Mouse (Mus musculus) B cell, adult 2 months (primary cell): ENCODE results near the gene Csf2rb.
"Not testable (repeated sequence)": the region's sequence is repeated elsewhere in the genome, so short reads cannot be mapped to it uniquely, and the experiment has no call there.

Source experiments
- DNase-seq, 2 experiments: peaks; one replicate each; pipeline ENCODE4 v3.0.0; 2022

Csf2rb gene

DNA sequence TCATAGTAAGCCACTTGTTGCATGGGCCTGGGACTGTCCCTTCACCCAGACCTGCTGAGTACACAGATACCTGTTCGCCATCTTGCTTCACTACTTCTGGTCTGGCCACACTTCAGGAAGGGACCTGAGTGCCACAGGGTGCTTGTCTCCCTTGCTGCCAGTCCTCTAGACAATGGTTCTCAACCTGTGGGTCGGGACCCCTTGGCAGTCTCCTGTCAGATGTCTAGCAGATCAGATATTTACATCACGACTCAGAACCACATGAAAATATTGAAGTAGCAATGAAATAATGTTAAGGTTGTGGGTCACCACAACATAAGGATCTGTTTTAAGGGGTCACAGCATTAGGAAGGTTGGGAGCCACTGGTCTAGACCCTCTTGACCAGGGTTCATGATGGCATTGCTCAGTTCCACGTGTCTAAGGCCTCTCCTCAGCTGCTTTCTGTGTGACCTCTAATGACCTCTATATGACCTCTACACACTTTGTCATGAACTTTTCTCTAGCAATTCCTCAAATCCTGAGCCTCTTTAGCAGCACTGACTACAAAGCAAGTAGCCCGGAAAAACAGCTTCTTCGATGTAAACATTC is 2.3 kb downstream of the Csf2rb start:
- not testable (repeated sequence) for DNase-seq

DNA sequence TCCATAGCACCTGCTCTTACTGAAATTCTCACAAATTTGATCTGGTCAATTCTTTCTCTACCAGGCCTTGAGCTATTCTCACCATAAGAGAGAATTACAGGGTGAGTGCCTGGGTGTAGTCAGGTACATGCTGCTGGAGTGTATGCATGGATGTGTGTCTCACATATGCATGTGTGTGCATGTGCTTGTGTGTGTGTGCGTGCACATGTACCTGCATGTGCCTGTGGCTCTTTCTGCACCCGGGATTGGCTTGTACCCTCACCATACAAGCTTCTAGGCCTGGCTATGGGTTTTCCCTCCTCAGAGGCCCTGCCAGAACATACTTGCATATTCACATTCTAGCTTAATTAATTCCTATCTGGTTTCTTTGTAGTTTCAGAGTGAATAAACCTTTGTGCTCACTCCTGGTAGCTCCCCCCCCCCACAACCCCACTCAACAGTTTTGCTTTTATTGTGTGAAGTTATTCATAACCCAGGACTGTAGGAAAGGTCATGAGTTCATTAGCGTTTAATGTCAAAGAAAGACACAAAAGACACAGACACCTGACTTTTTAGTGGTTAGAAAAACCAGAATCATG is 3.1 kb downstream of the Csf2rb start:
- no peak for DNase-seq

DNA sequence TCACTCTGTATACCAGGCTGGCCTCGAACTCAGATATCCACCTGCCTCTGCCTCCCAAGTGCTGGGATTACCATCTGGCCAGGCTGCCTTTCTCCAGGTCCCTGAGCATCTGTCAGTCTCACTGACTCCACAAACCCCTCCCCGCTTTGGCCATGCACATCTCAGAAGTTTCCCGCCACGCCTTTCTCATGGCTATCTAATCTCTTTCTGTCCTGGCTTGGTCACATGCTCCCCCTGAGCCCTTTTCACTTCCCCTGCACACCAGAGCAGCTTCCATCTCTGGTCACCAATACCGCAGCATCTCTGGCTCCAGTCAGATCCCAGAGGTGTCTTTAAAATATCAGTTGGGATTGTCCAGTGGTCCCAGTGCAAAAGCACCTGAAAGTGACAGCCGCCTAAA is 4.4 kb downstream of the Csf2rb start:
- not testable (repeated sequence) for DNase-seq

DNA sequence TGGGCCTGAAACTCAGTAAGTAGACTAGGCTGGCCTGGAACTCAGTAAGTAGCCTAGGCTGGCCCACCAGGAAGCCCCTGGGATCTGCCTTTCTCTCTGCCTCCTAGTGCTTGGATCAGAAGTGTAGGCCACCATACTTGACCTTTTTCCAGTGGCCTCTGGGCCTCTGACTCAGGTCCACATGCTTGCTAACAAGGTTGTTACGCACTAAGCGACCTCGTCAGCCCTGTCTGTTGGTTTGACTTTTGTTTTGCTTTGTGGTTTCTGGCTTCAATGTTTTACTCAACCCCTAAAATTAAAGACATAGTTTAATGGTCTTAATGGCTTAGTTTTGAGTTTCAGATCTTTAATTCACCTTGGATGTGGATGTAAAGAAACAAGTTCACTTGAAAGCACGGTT is 5.2 kb downstream of the Csf2rb start:
- DNase-seq, result no peak

DNA sequence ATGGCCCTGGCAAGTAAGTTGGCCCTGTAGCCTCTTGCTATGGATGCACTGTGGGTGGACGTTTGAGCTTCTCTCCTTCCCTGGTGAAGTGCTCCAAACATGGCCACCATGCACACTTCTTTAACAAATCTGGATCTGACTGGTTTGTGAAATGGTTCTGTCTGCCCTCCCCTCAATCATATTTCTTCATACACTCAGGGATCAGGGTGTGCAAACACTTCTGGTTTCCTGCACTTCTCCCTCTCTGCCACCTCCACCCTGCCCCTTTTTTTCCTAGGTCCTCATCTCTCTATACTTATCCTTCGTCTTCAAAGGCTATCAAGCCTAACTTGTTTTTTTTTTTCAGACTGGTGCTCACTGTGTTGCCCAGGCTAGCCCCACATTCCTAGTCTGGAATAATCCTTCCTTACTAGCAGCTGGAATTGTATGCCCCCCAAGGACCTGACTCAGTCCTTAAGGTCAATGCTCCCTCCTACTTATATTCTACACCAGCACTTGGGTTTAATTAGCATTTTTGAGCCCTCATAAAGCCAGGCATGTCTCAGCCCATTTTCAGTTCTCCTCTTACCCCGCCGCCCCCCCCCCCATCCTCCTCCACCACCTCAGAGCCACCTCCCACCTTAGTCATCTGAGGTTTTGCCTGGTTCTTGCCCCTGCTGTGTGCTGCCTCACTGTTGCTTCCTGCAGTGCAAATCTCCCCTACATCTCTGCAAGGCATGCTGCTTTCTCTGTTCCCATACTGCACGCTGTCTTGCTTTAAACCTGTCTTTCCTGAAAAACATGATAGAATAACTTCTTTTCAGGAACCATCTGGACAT is 6.2 kb downstream of the Csf2rb start:
- DNase-seq, result peak in 1 of 2 experiments; percentile 14

DNA sequence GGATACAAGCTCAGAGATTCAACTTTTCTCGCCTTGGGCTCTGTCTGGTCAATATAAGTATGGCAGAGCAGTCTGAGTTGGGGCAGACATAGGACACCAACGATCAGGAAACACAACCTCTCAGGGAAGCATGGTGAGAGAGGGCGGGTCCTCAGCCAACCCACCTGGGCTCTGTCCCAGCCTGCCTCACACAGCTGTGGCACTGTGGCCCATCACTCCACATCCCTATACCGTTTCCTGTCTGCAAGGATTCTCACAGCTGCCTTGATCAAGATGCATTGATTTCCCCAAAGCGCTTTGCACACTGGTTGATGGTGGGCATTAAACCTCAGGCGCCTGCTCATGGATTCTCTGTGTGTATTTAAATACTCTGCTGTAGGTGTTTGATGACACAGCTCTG is 7.4 kb downstream of the Csf2rb start:
- DNase-seq, result no peak

DNA sequence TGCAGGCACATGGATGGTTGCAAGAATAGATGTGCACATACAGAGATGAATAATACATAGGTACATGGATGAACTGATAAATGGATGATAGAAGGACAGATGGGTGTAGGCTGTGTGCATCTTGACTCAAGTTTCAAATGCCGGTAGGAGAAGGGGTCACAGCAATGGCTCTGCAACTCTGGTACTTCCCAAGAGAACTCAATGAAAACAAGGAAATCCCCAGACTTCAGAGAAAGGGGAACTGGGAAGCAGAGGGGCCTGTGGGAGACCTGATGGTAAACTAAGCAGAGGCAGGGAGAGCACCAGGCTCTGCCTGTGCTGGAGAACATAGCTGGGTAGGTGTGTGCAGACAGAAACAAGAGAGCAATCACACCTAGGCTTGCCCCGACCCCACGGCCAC is 8.8 kb downstream of the Csf2rb start:
- no peak for DNase-seq

DNA sequence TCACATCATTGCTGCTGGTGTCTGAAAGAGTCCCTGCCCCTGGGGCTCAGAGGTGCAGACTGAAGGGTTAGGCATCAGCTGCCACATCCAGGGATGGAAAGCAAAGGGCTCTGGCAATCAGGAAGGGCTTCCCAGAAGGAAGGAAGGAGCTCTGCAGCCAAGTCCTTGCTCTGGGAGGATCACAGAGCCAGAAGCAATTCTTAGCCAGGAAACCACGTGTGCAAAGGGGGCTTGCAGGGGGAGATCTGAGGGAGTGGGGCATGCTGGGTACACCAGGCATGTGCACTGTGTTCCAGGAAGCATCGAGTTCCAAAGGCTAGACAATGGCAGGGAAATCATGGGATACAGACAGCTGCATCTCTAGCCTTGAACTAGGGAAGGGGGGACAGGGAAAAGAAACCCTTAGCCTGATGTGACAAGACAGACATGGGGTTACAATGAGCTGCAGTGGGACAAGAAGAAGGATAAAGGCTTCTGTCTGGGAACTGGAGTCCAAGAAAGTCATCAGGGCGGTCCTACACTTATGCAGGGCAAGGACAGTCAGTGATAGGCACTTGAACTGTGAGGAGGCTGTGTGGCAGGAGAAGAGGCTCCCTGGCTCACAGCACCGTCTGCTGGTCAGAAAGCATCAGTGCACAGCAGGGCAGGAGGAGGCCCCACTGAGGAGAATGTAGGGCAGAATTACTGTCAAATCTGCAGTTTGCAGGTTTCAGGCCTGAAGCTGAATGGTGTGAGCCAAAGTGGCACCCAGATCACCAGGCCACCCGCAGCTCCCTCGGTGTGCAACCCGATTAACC is 14.3 kb downstream of the Csf2rb start:
- DNase-seq, result peak; percentile 58 to 64

DNA sequence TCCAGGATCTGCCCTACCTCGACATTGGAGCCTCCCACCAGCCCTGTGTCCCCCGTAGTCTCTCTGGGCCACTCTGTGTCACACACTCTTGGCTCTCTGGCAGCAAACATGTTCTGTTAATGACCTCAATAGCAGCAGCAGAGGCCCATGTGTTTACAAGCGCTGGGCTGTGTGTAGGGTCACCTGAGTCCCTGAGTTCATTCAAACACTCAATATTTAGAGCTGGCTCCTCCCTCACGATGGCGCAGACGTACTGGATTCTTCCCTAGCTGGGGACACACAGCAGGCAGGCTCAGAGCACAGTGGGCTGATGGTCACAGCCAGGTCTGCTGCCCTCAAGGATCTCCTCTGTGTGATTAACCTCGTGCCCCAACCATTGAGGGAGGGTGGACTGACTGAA is 15.4 kb downstream of the Csf2rb start:
- DNase-seq, result not testable (repeated sequence)

DNA sequence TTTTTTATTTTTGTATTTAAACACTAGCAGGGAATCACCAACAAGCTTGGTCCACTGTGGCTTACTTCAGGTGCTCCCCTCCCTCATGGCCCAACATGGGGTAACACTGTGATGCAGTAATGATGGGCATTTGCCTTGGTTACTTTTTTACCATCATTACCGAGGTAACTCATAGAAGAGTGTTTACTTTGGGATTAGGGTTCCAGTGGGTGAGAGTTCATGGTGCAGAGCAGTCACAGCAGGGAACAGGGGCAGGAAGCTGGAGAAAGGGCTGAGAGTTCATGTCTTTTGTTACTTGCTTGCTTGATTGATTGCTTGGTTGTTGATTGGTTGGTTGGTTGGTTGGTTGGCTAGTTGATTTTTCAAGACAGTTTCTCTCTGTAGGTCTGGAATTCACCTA is 18.1 kb downstream of the Csf2rb start:
- no peak for DNase-seq

DNA sequence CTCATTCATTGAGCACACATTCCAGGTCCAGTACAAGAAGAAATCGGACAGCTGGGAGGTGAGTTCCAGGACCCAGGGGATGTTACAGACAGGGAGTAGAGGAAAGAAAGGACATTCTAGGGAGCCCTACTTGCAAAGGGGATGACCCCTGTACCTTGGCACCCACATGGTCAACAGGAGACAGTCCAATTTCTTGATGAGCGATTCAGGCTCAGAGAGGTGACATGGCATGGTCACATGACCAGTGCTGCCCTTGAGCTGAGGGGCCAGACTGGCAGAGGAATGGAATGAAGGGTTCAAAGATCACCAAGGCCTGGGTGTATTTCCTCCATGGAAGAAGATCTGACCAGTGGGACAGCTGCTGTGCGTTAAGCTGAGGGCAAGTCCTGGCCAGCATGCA is 19.0 kb downstream of the Csf2rb start:
- DNase-seq, result no peak

DNA sequence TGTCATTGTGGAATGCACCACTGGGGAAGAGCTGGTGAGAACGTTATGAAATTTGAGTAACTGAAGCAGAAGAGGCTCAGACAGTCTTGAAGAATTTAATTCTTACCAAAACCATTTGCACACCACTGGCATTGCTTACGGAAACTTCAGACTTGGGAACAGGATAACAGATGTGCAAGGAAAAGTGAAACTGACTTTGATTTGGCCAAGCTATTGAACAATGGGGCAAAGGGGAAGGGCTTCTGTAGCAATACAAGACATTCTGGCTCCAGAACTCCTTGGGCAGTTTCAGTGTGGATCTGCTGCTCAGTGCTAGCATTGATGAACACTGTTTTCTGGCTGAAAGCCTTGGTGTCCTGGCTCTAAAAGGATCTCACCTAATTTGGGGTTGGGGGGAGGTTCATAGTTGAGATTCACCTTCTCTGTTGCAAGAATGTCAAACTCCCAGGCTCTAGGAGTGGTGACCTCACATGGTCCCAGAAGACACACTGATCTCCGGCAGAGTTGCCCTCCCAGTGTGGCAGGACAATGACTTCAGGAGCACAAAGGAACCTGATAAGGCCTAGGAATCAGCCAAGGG is 26.1 kb downstream of the Csf2rb start:
- DNase-seq, result no peak

DNA sequence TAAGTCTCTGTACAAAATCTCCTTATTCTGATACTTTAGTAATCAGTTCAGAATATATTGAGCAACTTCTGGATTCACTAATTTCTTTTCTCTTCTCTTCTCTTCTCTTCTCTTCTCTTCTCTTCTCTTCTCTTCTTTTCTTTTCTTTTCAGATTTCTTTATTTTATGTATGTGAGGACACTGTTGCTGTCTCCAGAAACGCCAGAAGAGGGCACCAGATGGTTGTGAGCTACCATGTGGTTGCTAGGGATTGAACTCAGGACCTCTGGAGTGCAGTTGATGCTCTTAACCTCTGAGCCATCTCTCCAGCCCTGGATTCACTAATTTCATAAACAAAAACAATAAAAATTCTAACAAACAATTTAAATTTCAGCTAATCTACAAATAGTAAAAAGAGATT is 29.4 kb downstream of the Csf2rb start:
- peak; percentile 37 to 51 for DNase-seq

DNA sequence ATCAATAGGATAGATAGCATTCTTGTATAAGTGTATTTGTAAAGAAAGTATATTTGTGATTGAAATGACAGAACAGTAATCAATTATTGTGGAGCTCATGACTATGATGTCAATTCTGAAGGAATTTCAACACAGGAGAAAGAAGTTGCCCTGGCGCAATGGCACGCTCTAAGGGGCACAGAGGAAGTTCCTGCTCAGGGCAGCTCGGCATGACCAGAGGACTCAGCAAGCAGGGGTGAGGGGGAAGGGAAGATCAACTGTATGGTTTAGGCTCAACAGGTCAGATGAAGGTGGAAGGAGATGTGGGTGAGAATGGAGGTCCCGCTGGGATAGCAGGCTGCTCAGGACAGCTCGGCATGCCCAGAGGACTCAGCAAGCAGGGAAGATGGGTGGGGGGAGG is 30.0 kb downstream of the Csf2rb start:
- no peak for DNase-seq

DNA sequence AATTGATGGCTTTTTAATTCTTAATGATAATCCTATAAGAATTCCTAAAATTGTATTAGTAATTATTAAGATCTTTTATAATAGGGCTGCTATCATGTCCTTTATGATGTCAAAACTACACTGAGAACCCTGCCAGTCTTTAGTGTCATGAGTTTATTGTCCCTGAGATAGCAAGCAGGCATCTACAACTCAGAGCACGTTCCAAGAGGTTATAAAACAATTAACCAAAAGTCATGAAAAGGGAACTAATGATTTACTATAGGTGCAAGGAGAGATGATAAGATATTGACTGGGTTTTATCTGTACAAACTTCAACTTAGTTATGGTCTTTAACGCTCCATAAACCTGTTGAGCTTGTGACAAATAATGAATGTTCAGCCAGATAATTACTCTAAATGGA is 40.4 kb downstream of the Csf2rb start:
- no peak for DNase-seq

DNA sequence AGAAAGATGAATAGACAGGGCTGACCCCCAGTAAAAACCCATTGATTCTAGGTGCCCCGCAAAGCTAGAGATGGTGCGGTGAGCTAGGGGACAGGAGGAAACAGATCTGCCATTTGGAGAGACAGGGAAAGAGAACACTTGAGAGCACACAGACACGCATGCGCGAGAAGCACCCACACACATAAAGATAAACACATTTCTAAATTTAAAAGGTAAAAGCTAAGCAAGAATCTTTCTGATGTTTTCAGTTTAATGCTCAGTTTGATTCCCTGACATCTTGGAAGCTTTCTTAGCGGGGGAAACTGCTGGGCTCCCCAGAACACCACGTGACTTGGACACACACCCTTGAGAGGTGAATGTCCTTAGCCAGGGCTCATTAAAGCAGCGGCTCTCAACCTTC is 41.3 kb downstream of the Csf2rb start:
- no peak for DNase-seq

DNA sequence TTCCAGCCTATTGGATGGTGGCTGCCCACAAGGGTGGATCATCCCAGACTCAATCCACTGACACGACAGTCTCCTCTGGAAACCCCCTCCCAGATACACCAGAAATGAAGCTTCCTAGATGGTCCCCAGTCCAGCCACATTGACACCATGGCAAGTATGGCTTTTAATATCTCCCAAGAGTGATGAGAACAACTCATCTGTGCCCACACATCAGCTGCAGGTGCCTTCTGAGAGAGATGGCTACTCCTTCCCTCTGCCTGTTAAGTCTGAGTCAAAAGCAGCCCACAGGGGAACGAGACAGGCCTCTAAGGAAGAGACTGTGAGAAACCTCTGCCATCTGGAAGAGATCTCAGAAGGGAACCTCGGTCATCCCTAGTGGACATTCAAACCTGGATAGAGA is 42.3 kb downstream of the Csf2rb start:
- no peak for DNase-seq

DNA sequence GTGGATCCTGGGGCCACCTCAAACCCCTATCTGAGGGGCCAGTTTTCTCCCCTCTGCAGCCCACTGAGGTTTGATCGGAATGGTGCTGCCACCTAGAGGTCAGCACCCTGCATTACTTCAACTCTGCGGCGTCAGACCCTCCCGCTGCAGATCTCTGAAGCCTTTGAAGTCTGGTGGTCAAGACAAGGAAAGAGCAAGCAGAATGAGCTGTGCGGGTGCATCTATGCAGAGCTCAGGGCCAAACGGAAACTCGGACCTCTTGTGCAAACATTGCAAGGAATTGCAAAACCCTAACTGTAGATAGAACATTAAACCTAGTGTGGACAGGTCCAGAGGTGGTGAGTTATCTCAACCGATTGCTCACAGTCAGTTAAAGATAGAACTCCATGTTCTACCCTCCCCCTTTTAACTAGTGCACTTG is 43.4 kb downstream of the Csf2rb start:
- peak; percentile 71 to 74 for DNase-seq

DNA sequence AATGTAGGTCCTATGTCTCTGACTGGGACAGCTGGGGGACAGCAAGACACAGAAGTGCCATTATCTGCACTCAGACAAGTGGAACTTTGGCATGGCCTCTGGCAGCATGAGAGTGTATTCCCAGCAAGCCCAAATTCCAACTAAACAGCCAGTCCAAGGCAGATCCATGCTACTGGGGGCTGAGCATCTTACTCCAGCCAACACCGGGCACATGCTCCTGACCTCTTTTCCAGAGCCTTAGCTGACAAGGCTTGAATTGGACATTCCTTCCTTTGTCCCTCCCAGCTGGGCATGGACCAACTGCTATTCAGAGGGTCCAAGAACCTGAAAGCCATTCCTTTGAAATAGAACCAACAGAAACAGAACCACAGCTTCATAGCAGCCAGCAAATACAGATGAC is 44.1 kb downstream of the Csf2rb start:
- DNase-seq, result no peak

DNA sequence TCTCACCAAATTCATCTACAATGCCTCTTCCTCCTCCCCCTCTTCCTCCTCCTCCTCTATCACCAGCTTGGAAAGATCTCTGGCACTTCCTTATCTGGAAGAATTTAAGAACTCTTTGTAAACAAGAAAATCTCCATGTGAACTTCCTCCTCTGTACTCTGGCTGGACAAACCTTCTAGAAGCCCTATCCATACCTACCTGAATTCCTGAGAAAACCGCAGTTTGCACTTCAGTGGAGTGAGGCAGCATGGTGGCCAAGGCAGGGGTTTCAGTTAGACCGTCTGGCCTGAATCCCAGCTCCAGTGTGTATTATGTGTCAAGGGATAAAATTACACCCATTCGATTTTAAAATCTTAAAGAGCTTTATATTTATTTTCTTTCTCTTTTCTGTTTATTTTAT is 47.2 kb downstream of the Csf2rb start:
- no peak for DNase-seq

DNA sequence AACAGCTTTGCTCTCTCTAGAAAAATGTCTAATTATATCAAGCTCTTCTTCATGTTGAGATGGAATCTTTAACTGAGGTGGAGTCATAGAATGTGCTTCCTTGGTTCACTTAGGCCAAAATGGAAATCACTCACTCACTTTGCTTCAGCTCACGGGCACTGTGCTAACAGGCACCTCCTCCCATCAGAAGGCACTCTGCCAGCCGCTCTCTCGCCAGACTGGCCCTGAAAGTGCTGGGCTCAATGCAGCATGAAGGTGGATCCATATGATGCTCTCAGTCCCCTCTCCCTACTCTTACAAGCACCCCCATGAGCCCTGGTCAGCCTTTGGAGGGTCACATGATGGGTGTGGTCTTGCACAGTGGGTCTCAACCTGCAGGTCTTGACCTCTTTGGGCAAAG is 48.7 kb downstream of the Csf2rb start:
- DNase-seq, result no peak

DNA sequence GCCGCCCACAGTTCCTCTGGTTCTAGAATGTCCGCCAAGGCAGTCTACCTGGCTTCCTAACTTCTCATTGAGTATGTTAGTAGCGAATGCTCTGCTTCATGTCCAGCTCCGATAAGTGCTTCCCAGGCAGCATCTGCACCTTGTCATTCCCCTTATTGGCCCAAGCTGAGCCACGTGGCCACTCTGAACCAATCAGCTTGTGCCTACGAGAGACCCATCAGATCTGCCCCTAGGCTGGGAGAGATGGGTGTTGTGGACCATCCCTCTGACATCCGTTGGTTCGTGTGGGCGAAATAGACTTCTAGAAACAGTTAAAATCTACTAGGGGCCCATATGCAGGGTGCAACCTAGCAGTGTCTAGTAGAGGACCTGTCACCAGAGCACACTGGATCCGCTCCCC is 52.3 kb downstream of the Csf2rb start:
- DNase-seq, result no peak

DNA sequence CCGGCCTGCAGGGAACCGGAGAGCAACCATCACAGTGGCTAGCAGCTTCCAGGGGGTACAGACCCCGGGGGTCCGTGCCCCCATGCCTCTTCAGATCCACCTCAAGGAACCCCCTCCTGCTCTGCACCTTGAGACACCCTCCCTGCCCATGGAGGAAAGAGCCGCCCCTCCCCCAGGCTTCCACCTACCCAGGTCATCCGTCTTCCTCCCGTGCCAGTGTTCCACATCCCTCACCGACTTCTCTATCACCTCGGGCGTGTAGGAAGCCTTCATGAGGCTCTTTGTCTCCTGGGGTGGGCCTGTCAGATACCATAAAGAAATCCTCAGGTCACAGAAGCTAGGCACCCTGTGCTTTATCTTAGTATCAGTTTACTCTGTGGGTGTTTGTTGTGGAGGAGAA is 53.0 kb downstream of the Csf2rb start:
- DNase-seq, result no peak
